Mouse (Mus musculus) E14TG2a.4 (cell line): ENCODE measurements around the gene Abtb2.

Experiments
- CTCF ChIP-seq: conservative IDR thresholded peaks from 2 replicates; pipeline ENCODE4 v1.5.1; 2014; ENCODE audit warnings: low read length
- POU5F1 ChIP-seq: IDR thresholded peaks from 2 replicates; pipeline ENCODE4 v1.6.1; 2014; ENCODE audit warnings: low read length, borderline replicate concordance

- TF ChIP-seq CTCF (no peak), POU5F1 (no peak)
Observed at GRCm38 (mm10) chr2:103629956-103630355, 63.8 kb downstream of the Abtb2 start.
